Mouse (Mus musculus): ENCODE results near the gene Atad2b. TPM values are rescaled to one million over a fixed set of nuclear protein-coding genes. Genes with fewer than 3 reads are reported as not detected.
A peak's percentile ranks its signal among the peaks of the same experiment; 100 is the strongest.
"Not testable (repeated sequence)": the region's sequence is repeated elsewhere in the genome, so short reads cannot be mapped to it uniquely, and the experiment has no call there.

The Atad2b gene
- polyA plus RNA-seq, 1 experiment from 2014 or later = 4.7 TPM

DNA sequence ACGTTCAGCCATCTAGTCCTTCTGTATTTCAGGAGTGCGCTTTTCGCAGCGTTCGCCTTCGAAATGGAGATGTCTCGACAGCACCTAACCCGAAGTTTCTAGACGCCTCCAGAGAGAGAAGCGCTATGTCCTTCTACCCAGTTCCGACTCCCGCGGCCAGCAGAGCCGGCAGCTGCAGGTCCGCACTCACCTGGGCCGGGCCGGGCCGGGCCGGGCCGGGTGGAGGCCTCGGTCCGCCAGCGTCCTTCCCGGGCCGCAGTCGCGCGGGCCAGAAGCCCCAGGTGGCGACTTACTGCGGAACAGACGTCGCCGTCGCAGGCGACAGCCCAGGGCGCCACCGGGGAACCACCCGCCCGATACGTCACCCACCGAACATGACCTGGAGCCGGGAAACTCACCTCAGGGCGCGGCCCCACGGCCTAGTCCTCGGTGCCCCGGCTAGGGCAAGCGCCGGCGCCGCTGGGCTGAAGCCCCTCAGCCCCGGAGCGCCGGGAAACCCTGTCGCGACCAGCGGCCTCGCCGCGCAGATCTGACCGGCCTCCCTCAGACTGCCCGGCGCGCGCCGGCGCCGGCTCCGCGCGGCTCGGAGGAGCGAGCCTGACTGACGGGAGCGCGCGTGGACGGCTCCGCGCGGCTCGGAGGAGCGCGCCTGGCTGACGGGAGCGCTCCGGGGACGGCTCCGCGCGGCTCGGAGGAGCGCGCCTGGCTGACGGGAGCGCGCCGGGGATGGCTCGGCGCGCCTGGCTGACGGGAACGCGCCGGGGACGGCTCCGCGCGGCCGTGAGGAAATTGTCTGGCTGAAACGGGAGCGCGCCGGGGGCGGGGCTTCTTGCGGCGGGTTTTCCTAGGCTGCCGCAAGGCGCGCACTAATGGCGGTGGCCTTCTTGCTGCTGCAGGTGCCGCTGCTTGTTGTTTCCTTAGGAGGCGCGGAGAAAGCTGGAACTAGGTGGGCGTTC is 9.9 kb upstream of the Atad2b start, which contains the start of gene Ubxn2a:
Ubxn2a (minus strand) TSS at position 755 of the 956 bp plus-strand sequence.
- no peaks in the 10 kb centered on the region for H3K36me3 ChIP-seq (replicated peaks; ENCODE audit: insufficient read depth, low read length)
- TF ChIP-seq EP300 (IDR thresholded peaks at IDR 0.05; ENCODE audit: low read depth) (no peak), CTCF (IDR thresholded peaks at IDR 0.05; ENCODE audit: low read depth) (peak; percentile 34; the same call in 1 of the 2 replicates)
- H3K9ac ChIP-seq (replicated peaks) = peak within 1 kb of the TSS; percentile 85
- H3K9me3 ChIP-seq (ENCODE audit: low read length) = no peaks in the 10 kb centered on the region
- peak; percentile 98 for ATAC-seq
- no peaks in the 10 kb centered on the region for H3K27me3 ChIP-seq (ENCODE audit: insufficient read depth, low read length)
- H3K27ac ChIP-seq (ENCODE audit: low read depth) = peak within 1 kb of the TSS; percentile 95
- DNase-seq = peak; percentile 98
- under 1% methylated on average over 103 of the region's 125 CpGs for WGBS (ENCODE audit: insufficient replicate concordance)
- H3K4me1 ChIP-seq (ENCODE audit: insufficient read depth) = peaks cover 18% of the 10 kb centered on the region; the same call in 1 of the 2 replicates
- peak within 1 kb of the TSS; percentile 79 for H3K4me2 ChIP-seq (ENCODE audit: low read depth, low read length)
- peak within 1 kb of the TSS; percentile 76 for H3K4me3 ChIP-seq (ENCODE audit: low read depth, low read length)

DNA sequence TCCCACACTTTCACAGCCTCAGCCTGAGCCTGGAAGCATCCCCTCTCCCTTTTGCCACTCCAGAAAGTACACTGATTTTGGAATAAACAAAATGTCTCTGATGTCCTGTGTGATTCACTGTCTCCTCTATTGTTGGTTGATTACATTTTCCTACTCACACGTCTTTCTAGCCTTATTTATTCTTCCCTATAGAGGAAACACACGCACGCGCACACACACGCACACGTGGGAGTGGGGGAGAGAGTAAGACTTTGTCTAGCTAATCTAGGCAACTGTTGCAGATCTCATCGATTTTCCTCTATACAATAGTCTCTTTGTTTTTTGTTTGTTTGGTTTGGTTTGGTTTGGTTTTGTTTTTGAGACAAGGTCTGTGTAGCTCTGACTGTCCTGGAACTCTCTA is 8.8 kb upstream of the Atad2b start:
- Histone ChIP-seq H3K36me3 (replicated peaks; ENCODE audit: insufficient read depth, low read length) (no peaks in the 10 kb centered on the region), H3K27me3 (ENCODE audit: insufficient read depth, low read length) (no peaks in the 10 kb centered on the region), H3K4me3 (ENCODE audit: low read depth, low read length) (peak overlapping the region; percentile 76), H3K9me3 (ENCODE audit: low read length) (no peaks in the 10 kb centered on the region), H3K4me2 (ENCODE audit: low read depth, low read length) (peak overlapping the region; percentile 79; the same call in 1 of the 2 replicates), H3K9ac (replicated peaks) (no peak overlapping the region), H3K4me1 (ENCODE audit: insufficient read depth) (peaks cover 18% of the 10 kb centered on the region; the same call in 1 of the 2 replicates), H3K27ac (ENCODE audit: low read depth) (no peak overlapping the region)
- 89% methylated on average over 7 of the region's 7 CpGs for WGBS (ENCODE audit: insufficient replicate concordance)
- TF ChIP-seq EP300 (IDR thresholded peaks at IDR 0.05; ENCODE audit: low read depth) (no peak), CTCF (IDR thresholded peaks at IDR 0.05; ENCODE audit: low read depth) (no peak)
- no peak for DNase-seq
- no peak for ATAC-seq

DNA sequence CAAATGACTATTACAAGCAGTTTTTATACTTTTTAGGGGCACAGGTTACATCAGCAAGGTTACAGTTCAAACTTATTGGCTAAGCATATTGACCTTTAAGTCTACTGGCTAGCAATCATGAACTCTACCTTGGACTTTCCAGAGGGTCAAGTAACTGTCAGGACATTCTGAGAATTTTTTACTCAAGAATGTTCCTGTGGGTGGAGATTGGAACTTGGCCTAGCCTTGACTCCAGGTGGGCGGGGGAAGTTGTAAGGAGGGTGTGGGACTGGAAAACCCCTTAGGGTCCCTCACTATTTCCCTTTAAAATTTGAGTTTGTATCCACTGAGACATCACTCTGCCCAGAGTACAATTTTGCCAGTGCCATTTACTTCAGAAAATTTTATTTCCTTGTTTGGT is 6.7 kb upstream of the Atad2b start:
- H3K9ac ChIP-seq (replicated peaks); H3K4me2 ChIP-seq (ENCODE audit: low read depth, low read length); H3K4me3 ChIP-seq (ENCODE audit: low read depth, low read length); ATAC-seq; DNase-seq; H3K9me3 ChIP-seq (ENCODE audit: low read length); H3K27ac ChIP-seq (ENCODE audit: low read depth); H3K27me3 ChIP-seq (ENCODE audit: insufficient read depth, low read length); H3K36me3 ChIP-seq (replicated peaks; ENCODE audit: insufficient read depth, low read length): not testable (repeated sequence)
- H3K4me1 ChIP-seq (ENCODE audit: insufficient read depth) = peaks cover 16% of the 10 kb centered on the region; the same call in 1 of the 2 replicates
- WGBS (ENCODE audit: insufficient replicate concordance) = 85% methylated on average over 1 of the region's 1 CpGs

DNA sequence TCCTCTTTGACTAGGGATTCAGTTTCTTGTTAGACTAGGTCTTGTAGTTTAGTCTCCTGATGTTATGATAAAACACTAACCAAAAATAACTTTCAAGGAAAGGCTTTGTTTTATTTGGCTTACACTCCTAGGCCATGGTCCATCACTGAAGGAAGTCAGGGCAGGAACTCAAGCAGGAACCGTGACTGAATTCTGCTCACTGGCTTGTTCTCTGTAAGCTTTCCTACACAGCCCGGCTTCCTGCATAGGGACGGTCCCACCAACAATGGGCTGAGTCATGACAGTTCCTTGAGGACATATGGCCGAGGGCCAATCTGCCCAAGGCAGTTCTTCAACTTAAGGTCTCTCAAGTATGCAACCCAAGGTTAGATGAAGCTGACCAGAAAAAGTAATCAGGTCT is 5.4 kb upstream of the Atad2b start:
- Histone ChIP-seq H3K4me2 (ENCODE audit: low read depth, low read length) (no peak overlapping the region), H3K36me3 (replicated peaks; ENCODE audit: insufficient read depth, low read length) (no peaks in the 10 kb centered on the region), H3K9me3 (ENCODE audit: low read length) (no peaks in the 10 kb centered on the region), H3K9ac (replicated peaks) (no peak overlapping the region), H3K4me3 (ENCODE audit: low read depth, low read length) (no peak overlapping the region), H3K4me1 (ENCODE audit: insufficient read depth) (0 out of 2 replicates have a peak, but pooled peaks cover 7% of the 10 kb centered on the region), H3K27ac (ENCODE audit: low read depth) (no peak overlapping the region), H3K27me3 (ENCODE audit: insufficient read depth, low read length) (no peaks in the 10 kb centered on the region)
- ATAC-seq (no peak), DNase-seq (no peak)
- TF ChIP-seq EP300 (IDR thresholded peaks at IDR 0.05; ENCODE audit: low read depth) = no peak
- no peak for TF ChIP-seq CTCF (IDR thresholded peaks at IDR 0.05; ENCODE audit: low read depth)
- WGBS (ENCODE audit: insufficient replicate concordance) = 62% methylated on average over 4 of the region's 4 CpGs

DNA sequence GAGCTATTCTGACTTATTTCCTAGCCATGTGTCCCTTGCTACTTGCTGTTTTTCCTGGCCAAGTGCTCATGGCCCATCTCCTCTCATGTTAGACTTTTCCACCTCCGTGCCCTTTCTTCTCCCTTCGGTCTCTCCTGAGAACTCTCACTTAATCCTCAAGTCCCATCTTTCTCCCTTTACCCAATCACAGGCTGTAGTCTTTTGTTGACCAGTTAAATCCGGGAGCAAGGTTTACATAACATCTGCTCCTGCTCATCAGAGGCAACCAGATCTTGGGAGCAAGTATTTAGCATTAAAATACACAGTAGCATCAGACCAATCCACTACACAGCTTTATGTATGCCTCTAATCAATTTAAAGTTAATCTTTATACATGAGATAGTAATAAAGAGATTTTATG is 2.7 kb upstream of the Atad2b start:
- H3K9me3 ChIP-seq (ENCODE audit: low read length) = no peaks in the 10 kb centered on the region
- no peak overlapping the region for H3K4me2 ChIP-seq (ENCODE audit: low read depth, low read length)
- DNase-seq (no peak), ATAC-seq (no peak)
- H3K27ac ChIP-seq (ENCODE audit: low read depth) = no peak overlapping the region
- no peak overlapping the region for H3K9ac ChIP-seq (replicated peaks)
- no peak overlapping the region for H3K4me3 ChIP-seq (ENCODE audit: low read depth, low read length)
- 79% methylated on average over 3 of the region's 3 CpGs for WGBS (ENCODE audit: insufficient replicate concordance)
- no peaks in the 10 kb centered on the region for H3K36me3 ChIP-seq (replicated peaks; ENCODE audit: insufficient read depth, low read length)
- peaks cover 4% of the 10 kb centered on the region; the same call in 1 of the 2 replicates for H3K4me1 ChIP-seq (ENCODE audit: insufficient read depth)
- H3K27me3 ChIP-seq (ENCODE audit: insufficient read depth, low read length) = no peaks in the 10 kb centered on the region
- TF ChIP-seq CTCF (IDR thresholded peaks at IDR 0.05; ENCODE audit: low read depth) (no peak), EP300 (IDR thresholded peaks at IDR 0.05; ENCODE audit: low read depth) (no peak)

DNA sequence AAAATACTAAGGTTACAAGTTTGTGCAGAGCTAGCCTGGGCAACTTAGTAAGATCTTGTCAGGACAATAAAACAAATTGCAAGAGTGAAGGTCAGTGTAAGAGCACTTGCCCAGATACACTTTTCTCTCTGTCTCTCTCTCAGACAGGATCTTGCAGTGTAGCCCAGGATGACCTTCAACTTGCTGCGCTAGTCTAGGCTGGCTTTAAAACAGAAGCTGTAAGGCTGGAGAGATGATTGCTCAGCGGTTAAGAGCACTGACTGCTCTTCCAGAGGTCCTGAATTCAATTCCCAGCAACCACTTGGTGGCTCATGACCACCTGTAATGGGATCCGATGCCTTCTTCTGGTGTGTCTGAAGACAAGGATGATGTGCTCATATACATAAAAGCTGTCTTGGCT is 2.2 kb upstream of the Atad2b start:
- Histone ChIP-seq H3K36me3 (replicated peaks; ENCODE audit: insufficient read depth, low read length) (no peaks in the 10 kb centered on the region), H3K27ac (ENCODE audit: low read depth) (no peak overlapping the region), H3K27me3 (ENCODE audit: insufficient read depth, low read length) (no peaks in the 10 kb centered on the region), H3K4me3 (ENCODE audit: low read depth, low read length) (no peak overlapping the region), H3K9ac (replicated peaks) (no peak overlapping the region), H3K4me2 (ENCODE audit: low read depth, low read length) (no peak overlapping the region), H3K9me3 (ENCODE audit: low read length) (no peaks in the 10 kb centered on the region), H3K4me1 (ENCODE audit: insufficient read depth) (peaks cover 8% of the 10 kb centered on the region; the same call in 1 of the 2 replicates)
- DNase-seq (no peak), ATAC-seq (no peak)
- TF ChIP-seq EP300 (IDR thresholded peaks at IDR 0.05; ENCODE audit: low read depth) = no peak
- no peak for TF ChIP-seq CTCF (IDR thresholded peaks at IDR 0.05; ENCODE audit: low read depth)
- 81% methylated on average over 3 of the region's 3 CpGs for WGBS (ENCODE audit: insufficient replicate concordance)
